Mouse (Mus musculus) olfactory bulb, adult 2 months (tissue): ENCODE measurements around the gene Gm281. TPM values are rescaled to one million over a fixed set of nuclear protein-coding genes. Genes with fewer than 3 reads are reported as not detected.

ENCODE experiments used
- H3K27ac ChIP-seq: fragments of 200-500 bp; 2 replicates; pipeline ENCODE4 v1.5.1; 2012; ENCODE audit warnings: low read depth, low read length; ENCODE audit not compliant: insufficient read depth
- H3K4me1 ChIP-seq: fragments of 200-500 bp; 2 replicates; pipeline ENCODE4 v1.6.1; 2012; ENCODE audit warnings: low read length; ENCODE audit not compliant: control insufficient read depth, insufficient read depth
- H3K4me3 ChIP-seq: fragments of 200-500 bp; 2 replicates; pipeline ENCODE4 v1.5.1; 2012; ENCODE audit warnings: mild to moderate bottlenecking, low read depth, low read length, moderate library complexity; ENCODE audit not compliant: insufficient read depth
- CTCF ChIP-seq: fragments of 200-500 bp; IDR thresholded peaks from 2 replicates; pipeline ENCODE4 v1.5.1; 2012; ENCODE audit warnings: low read depth, mild to moderate bottlenecking, low read length, moderate library complexity; ENCODE audit not compliant: insufficient read depth
- POLR2A ChIP-seq: fragments of 200-500 bp; IDR thresholded peaks from 2 replicates; pipeline ENCODE4 v1.6.1; 2012; ENCODE audit warnings: mild to moderate bottlenecking, low read depth, low read length, moderate library complexity; ENCODE audit not compliant: insufficient read depth
- WGBS: fragments of 180-500 bp; shearing (Covaris S2); methylation state at CpG from one replicate; pipeline ENCODE4 v1.1.7; 2018; 5-methylcytosine and 5-hydroxymethylcytosine counted together
- polyA plus RNA-seq: library from polyadenylated mRNA; stranded (reverse); fragments of >200 nt; gene quantifications from 2 replicates; pipeline ENCODE4 v1.2.4, GENCODE M21; 2012; ENCODE audit warnings: low replicate concordance; ENCODE audit not compliant: missing spikeins, insufficient read depth, insufficient read length

Gene Gm281
- polyA plus RNA-seq, 1 experiment, result not detected

DNA sequence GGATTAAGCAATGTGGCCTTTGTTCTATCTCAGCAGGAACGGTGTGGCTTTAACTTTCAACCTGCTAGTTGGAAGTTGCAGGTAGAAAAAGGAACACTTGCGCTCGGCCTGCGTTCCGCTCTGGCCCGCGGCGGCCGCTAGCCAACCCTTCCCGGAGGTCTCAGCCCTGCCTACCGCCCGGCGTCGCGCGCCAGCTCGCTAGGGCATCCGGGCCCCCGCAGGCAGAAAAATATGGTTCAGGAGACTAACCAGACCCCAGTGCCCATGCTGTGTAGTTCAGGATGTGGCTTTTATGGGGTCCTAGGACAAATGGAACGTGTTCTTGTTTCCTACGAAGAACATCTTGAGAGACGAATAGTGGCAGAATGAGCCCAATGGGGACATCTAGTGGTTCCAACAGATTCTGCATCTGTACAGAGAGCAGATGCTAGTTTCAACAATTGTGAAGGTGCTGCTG lies 12.6 kb downstream of the Gm281 start:
- no peak overlapping the region for H3K27ac ChIP-seq
- no peaks in the 10 kb centered on the region for H3K4me1 ChIP-seq
- WGBS, result 2% methylated on average over 22 of the region's 22 CpGs
- TF ChIP-seq CTCF (0 out of 2 replicates have a peak, but pooled peaks have one; percentile 23), POLR2A (no peak)
- peak overlapping the region; percentile 55 for H3K4me3 ChIP-seq

DNA sequence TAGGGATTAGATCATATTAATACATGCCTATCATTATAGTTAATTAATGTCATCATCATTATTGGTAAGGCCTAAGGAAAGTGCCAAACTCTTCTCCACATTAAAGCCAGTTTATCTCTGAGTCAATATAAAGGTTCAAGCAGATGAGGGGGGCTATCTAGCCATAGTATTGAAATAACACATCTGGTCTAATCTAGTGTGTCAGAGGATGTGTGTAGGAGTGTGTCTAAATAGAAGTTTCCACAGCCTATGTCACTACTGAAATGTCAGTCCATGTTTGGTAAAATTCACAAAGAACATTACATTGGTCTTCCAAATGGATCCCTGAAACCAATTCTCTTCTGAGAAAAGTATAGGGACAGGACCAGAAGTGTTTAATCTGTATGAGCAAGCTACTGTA lies 19.1 kb downstream of the Gm281 start:
- no peak for TF ChIP-seq POLR2A
- no peak for TF ChIP-seq CTCF
- Histone ChIP-seq H3K4me3 (no peak overlapping the region), H3K4me1 (no peaks in the 10 kb centered on the region), H3K27ac (no peak overlapping the region)

DNA sequence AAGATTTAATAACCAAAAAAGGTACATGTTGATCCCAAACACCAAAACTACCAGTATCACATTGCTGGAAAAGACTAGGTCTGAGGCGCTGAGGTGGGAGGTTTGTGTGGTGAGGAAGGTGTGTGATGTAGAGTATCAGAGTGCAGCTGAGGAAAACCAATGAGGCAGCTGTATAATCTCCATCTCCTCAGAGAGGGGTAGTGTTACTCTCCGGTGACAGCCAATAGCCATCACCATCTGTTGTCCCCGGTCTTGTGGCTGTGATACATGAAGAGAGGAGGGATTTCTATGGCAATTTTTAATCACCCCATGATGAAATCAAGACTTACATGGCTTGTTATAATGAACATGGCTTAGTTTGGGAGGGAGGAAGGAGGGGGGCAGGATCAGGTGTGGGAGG lies 20.5 kb downstream of the Gm281 start:
- no peaks in the 10 kb centered on the region for H3K4me1 ChIP-seq
- TF ChIP-seq POLR2A (no peak), CTCF (no peak)
- no peak overlapping the region for H3K4me3 ChIP-seq
- no peak overlapping the region for H3K27ac ChIP-seq
- 83% methylated on average over 3 of the region's 3 CpGs for WGBS

DNA sequence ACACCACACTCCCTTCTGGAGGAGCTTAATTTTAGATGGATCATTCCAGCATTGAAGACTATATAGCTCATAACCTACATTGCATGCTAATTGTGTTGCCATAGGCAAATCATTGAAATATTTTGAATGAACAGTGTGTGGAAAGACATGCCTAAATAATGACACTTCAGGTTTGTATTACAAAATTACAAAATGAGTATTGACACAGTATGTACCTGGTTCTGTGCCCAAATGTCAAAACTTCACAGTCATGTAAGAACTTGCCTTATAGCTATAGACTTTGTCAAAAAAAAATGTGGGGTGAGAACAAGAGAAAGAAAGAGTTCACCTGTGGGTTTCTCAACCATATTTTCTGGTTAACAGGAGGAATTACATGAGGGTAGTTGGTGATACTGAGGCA lies 52.9 kb downstream of the Gm281 start:
- TF ChIP-seq CTCF (no peak), POLR2A (no peak)
- H3K27ac ChIP-seq, result no peak overlapping the region
- H3K4me1 ChIP-seq, result no peaks in the 10 kb centered on the region
- no peak overlapping the region for H3K4me3 ChIP-seq

DNA sequence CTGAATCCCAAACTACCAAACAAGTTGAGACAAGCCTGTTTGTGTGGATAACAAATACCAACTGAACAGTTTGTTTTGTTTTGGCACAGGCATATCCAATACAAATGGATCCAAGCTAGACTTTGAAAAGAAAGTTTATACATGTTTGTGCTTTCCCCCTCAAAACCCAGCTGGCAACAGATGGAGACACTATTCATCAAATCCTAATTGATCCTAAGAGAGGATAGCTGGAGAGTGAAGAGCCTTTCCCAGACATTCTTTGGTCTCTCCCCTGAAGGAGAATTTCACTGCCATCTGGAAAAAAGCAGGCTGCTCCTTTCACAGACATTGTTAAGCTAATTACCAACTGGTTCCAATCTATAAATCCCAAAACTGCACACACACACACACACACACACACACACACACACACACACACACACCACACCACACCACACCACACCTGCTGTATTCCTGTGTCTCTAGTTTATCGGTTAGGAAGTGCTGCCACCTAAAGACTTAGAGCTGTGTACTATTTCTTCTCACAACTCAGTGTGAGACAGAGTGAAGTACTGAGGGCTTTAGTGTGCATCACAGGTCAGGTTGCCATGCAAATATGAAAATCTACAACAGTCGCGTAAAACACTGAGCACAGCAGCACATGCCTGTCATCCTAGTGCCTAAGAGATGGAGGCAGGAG lies 101.3 kb downstream of the Gm281 start:
- TF ChIP-seq CTCF (no peak), POLR2A (no peak)
- WGBS, result 88% methylated on average over 3 of the region's 3 CpGs
- no peak overlapping the region for H3K4me3 ChIP-seq
- no peaks in the 10 kb centered on the region for H3K4me1 ChIP-seq
- no peak overlapping the region for H3K27ac ChIP-seq

DNA sequence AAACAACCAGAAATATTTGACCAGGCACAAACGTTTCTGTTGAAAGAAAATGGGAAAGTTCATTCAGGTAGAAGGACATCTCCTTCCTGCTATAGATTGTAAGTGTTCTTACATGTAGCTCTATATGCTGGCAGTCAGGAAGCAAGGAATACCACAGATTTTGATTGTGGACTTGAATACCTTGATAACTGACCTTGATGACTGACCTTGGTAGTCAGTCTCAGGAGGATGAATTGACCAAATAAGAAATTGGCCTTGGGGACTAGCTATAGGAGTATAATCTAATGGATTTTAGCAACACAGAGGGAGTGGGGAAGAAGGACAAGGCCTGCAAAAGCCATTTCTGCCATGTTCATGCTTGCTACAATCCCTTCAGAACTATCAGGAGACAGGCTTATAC lies 123.8 kb downstream of the Gm281 start:
- TF ChIP-seq POLR2A (no peak), CTCF (no peak)
- Histone ChIP-seq H3K4me1 (no peaks in the 10 kb centered on the region), H3K4me3 (no peak overlapping the region), H3K27ac (no peak overlapping the region)
- WGBS, result 56% methylated on average over 1 of the region's 1 CpGs

DNA sequence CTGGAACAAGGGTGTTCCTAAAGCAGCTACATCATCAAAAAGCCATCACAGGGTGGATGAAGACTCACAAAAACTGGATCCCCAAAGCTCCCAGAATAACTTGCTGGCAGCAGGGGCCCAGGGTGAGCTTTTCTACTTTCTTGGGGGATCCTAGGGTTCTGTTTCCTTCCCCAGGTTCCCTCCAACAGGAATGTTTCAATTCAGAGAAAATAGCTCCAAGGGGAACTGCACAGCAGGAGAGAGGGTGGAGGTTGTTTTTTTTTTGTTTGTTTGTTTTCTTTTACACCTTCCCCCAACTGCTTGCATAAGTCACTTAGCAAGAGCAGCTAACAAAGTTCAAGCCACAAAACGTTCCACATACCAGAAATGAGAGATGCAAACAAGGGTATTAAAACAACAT lies 124.3 kb downstream of the Gm281 start:
- WGBS, result 73% methylated on average over 1 of the region's 1 CpGs
- Histone ChIP-seq H3K4me3 (no peak overlapping the region), H3K4me1 (no peaks in the 10 kb centered on the region), H3K27ac (no peak overlapping the region)
- TF ChIP-seq CTCF (no peak), POLR2A (no peak)

DNA sequence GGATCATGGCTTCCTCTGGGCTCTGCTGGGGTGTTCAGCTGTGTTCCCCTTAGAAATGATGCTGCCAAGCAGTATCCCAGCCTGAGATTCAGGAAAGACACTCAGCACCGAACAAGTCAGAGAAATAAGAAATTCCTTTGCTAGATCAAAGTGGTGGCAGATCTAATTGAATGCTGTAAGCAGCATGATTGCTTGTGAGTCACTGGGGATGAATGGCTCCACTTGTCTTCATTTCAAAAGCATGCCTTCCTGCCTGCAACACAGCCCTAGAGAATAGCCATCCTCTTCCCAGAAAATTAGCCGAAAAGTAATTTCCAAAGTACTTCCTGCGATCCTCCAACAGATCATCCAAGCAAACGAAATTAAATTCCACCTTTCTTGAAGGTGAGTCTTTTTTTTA lies 131.3 kb downstream of the Gm281 start:
- no peak overlapping the region for H3K4me3 ChIP-seq
- no peaks in the 10 kb centered on the region for H3K4me1 ChIP-seq
- WGBS, result 64% methylated on average over 4 of the region's 4 CpGs
- H3K27ac ChIP-seq, result no peak overlapping the region
- TF ChIP-seq POLR2A (no peak), CTCF (no peak)

DNA sequence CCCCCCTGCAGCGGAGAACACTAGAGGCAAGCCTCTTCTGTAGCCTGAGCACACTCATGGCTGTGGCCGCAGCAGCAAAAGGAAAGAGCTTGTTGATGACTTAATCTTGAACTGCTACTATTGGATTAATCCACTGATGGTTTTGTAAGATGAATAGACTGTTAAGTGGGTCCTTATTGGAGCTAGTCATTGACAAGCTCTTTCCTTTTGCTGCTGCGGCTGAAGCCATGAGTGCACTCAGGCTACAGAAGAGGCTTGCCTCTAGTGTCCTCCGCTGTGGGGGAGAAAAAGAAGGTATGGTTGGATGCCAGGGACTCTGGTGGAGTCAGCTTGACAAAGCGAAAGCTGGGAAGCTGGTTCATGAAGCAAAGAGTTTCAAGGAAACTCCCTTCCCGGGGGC lies 135.9 kb downstream of the Gm281 start:
- H3K4me3 ChIP-seq, result no peak overlapping the region
- 80% methylated on average over 6 of the region's 6 CpGs for WGBS

More for the DNA sequence above, 135.9 kb downstream of the Gm281 start:
- TF ChIP-seq CTCF, result no peak
- no peak for TF ChIP-seq POLR2A
- Histone ChIP-seq H3K27ac (no peak overlapping the region), H3K4me1 (no peaks in the 10 kb centered on the region)
